Mouse (Mus musculus): Measurements from ENCODE around the gene Dguok. TPM values are rescaled to one million over a fixed set of nuclear protein-coding genes. Genes with fewer than 3 reads are reported as not detected.
A peak's percentile ranks its signal among the peaks of the same experiment; 100 is the strongest.

Dguok gene
- total RNA-seq, 2 experiments from 2014 or later: 24.5 to 25.7 TPM

DNA sequence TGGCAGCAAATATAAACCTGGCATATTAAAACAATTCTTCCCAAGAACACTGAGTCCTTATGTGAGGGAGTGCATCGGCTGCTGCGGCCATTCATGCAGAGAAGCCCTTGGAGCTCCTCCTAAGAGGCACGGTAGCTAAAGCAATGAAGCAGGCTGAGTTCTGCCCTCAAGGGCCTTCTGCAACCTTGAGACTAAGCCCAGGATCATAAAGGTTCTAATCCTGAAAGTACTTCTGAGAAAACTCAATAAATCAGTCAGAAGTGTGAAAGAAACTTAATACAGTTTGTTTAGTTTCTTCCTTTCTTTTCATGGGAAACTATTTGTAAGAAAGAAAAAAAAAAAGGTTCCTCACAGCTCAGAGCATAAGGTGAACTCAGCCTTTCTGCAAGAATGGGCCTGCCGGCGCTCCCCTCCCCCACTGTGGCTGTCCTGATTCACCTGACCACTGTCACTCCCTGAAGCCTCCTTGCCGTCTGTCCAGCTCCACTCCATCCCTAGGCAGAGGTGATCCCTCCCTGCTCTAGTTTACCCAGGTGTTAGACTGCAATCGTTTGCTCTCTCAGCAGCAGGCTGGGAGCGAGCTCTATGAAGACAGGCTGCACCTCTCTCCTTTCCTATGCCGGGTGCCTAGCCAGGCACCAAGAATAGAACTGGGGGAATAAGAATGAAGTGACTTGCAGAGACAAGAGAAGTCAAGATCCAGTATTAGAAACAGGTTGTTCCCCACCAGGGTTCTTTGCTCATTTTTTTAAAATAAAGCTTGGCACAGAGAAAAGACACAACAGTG, 5.1 kb downstream of the Dguok start:
- no peak for DNase-seq (ENCODE audit: low spot score in 2 of 2)

DNA sequence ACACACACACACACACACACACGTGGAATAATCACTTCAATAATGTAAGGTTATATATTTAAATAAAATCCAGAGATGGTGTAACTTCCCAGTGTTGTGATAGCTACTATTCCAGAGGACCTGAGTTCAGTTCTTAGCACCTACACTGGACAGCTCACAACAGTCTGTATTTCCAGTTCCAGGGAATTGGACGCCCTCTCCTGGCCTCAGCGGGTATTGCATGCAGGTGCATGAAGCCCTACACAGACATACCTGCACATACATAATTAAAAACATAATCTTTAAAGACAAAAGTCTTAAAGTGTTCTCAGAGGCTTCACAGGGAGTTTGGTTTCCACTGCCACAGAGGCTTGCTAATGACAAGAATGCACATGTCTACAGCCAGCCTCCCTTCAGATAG, 6.3 kb downstream of the Dguok start:
- no peak for DNase-seq (ENCODE audit: low spot score in 2 of 2)

DNA sequence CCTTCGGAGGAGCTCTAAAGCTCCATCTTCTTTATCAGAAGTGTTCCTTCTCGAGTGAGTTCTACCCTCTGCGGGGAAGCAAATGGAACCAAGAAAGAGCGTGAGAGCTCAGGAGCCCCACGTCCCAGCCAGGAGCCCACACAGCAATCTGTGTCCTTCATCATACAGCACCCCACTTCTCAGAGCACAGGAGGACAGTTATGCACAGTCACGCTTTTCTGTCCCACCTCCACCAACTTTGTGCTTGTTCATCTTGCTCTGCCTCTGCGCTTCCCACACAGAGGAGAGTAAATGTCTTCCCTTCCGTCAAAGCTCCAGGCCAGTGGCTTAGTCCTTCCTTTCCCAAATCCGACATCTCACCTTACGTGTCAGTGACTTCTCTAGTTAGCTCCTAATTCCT, 7.7 kb downstream of the Dguok start:
- DNase-seq (ENCODE audit: low spot score in 2 of 2): peak; percentile 52 to 64

DNA sequence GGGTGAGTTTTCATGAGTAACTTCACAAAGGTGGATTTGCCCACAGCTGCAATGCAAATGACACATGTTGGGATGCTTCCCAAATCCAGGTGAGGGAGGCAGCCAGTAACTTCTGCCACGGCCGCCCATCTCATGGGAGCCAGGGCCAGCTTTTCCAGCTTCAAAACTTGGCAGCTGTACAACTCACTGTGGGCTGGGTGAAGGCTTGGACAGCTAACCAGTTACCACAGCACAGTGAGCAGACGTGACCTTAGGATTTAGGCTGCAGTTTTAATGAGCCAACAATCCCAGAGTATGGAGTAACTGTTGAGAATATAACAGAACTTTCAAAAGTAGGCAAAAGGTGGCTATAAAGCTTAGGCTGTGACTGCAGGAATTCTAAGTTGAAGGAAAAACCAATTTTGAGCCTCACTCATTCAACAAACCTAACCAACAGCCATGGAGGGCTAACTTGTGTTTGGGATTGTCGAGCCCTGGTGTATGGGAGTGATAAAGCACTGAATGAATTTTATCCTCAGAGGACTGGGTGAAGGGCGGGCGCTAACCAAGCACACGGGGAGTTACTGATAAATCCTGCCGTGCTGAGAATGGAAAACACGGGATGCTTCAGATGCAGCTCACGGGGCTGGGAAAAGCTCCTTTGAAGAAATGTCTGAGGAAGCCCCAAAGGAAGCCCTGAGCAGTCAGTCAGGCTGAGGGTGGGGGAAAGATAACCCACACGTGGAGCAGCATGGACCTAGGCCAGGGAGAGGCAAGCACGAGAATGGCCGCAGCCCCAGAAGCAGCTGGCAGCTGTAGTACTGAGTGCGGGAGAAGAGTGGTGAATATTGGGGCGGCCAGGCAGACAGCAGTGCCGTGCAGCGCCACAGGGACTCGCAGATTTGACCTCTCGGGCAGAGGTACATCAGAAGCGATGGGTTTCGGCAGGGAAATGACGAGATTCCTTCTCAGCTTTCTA, 9.7 kb downstream of the Dguok start:
- DNase-seq (ENCODE audit: low spot score in 2 of 2): no peak

DNA sequence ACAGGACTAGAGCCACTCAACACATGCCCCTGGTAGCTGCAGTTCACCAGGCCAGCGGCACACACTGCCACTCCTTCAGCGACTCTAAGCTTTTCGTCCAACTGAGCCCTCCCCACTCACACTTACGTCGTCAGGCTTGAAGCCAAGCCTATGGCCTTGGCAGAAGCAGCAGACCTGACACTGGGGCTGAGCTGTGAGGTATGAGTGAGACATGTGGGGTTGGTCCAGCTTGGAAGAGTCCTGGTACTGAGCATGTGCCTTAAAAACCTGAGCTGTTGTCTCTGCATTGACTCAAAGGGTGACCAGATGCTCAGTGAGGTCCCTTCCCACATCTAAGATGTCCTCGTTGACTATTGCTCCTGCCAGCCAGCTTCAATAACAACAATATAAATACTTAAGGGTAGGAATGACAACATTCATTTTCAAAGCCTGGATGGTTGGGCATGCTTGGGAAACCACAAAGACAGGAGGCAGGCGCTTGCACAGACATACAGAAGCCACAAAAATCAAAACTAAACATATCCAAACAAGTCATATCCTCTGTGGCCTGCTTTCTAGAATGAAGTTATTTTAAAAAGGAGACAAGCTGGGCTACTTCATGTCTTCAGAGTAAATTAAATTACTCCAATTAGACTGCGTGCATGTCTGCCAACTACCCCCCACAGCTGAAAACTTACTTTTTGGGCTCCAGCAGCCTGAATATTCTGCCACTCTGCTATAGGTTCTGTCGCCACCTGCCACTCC, 10.6 kb downstream of the Dguok start:
- no peak for DNase-seq (ENCODE audit: low spot score in 2 of 2)

DNA sequence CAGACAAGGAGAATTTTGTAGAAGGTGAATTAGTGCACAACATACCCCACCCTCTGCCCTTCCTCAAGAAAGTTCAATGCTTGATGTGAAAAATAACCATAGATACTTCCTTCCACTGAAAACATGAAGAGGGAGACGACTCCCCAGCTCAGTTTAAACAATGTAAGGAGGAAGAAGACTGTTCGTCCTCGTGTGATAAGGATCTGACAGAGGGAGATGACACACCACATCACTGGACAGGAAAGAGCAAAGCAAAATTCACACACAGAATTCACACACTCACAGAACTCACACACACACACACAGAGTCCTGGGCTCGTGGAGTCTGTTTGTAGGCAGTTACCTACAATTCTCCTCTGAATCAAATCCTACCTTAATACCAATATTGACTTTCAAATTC, 16.1 kb downstream of the Dguok start:
- no peak for DNase-seq (ENCODE audit: low spot score in 2 of 2)

DNA sequence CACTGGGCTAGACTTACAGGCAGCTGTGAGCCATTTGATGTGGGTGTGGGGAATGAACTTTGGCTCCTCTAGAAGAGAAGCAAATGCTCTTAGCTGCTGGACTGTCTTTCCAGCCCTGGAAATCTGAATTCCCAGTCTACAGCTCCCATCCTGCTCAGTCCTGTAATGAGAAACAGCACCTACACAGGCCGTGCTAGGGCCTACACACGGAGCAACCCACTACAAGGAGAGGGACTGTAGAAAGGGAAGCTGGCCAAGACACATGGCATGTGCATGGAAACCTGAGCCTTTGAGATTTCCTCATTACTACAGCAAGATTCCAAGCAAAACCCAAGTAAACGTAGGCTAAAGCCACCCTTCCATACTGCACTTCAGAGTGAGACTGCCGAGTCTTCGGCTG, 18.6 kb downstream of the Dguok start:
- DNase-seq (ENCODE audit: low spot score in 2 of 2): no peak

DNA sequence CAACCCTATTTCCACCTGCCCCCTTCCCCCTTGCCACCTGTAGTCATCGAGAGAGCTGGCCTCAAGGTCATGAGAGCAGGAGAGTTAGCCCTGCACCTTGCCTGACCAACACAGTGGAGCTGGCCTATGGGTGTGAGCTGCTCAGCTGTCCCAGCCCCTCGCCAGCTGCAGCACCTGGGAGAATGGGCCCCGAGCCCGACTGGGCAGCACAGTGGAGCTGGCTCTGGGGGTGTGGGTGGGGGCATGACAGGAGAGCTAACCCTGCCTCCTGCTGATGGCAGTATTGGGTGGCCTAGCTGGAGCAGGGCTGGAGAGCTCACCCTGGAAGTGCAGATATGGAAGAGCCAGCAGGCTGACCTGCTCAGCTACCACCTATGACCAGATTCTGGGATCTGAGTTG, 19.5 kb downstream of the Dguok start:
- no peak for DNase-seq (ENCODE audit: low spot score in 2 of 2)

DNA sequence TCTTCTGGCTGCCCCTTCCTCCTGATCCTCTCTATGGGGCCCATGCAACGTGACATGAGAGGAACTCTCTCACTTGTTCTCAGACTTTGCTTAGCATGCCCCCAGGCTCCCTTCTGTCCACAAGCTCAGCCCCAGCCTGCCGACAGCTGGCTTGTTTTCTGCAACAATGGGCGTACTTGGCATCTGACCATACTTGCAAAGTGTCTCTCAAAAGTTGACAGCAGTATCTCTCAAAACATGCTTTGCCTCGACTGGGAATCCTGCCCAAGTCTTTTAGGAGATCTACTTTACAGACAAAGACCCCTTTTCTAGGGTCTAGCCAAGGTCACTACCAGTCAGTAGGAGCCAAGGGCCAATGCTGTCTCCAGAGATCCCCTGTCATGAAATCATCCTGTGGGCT, 20.9 kb downstream of the Dguok start:
- DNase-seq (ENCODE audit: low spot score in 2 of 2): no peak

DNA sequence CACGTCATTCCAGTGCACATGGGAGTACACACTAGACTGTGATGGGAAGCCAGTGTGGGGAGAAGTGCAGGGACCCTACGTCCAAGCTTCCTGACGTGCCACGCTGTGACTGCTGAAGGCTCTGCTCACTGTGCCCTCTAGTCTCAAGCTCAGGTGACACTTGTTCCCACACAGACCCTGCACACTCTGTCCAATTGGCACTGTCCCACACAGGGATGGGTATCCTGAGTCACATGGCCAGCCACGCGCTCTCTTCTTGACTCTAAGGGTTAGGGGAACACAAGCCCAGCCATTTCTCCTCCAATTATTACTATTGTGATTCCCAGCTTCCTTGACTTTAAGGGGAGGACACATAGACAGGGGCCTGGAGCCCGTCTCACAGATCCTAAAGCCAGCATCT, 23.0 kb downstream of the Dguok start:
- no peak for DNase-seq (ENCODE audit: low spot score in 2 of 2)

DNA sequence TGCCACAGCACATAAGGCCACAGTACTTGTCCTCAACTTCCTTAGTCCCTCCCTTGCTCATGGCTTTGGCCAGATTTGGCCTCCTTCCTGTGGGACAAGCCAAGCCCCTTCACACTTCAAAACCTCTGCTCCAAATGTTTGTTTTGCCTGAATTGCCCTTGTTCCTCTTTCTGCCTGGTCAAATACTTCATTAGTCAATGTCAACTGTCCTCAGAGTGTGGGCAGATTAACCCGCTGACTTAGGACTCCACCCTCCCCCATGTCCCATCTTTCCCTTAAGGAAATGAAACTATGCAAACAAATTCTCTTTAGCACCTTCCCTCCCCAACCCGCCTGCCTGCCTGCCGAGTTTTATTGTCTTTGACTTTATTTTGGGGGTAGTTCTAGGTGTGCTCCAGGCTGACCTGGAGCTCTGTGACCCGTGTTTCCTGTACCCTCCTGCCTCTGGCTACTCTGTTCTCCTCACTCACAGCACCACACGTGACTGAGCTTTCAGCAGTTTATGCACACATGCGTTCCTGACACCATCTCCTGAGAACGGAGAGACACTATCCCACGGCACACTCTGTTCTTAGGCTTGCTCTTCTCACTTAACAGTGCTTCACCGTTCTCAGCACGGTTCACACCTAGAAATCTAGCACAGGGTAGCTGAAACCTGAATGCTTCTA, 24.2 kb downstream of the Dguok start:
- no peak for DNase-seq (ENCODE audit: low spot score in 2 of 2)

DNA sequence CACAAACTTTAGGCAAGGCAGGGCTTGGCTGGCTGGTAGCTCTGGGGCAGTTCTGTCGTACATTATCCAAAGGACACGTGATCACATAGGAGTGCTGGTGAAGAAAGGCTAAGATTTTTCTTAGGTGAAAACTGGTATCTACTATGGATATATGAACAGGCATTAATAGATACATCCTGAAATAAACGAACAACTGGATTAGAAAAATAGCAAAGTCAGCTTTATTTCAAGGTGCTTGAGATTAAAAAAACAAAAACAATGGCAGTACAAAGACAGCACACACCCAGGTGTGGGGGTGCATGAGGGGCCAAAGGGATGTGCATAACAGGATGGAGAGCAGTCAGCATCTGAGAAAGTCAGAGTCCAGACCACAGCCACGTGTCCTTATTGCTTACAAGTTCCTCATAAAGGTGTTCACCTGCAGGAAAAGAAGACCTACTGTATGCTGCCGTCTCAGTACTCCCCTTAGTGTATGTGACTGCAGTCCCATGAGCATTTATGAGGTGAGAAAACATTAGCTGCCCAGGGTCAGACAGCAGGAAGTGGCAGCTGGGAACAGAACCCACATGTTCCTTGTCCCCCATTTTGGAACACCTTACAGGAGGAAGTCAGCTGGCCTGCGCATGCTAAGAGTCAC, 26.6 kb downstream of the Dguok start:
- DNase-seq (ENCODE audit: low spot score in 2 of 2): no peak

DNA sequence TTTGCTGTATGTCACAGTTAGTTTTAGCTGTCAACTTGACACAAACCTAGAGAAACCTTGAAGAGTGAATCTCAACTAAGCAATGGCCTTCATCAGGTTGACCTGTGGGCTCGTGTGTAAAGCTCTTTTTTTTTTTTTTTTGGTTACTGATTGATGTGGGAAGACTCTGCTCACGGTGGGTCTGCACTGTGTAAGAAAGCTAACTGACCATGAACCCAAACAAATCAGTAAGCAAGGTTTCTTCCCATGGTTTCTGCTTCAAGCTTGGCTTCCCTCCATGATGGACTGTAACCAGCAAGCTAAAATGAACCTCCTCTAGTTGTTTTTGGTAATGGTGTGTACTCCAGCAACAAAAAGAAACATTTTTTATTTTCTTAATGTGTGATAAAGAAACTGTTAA, 27.6 kb downstream of the Dguok start:
- DNase-seq (ENCODE audit: low spot score in 2 of 2): no peak

DNA sequence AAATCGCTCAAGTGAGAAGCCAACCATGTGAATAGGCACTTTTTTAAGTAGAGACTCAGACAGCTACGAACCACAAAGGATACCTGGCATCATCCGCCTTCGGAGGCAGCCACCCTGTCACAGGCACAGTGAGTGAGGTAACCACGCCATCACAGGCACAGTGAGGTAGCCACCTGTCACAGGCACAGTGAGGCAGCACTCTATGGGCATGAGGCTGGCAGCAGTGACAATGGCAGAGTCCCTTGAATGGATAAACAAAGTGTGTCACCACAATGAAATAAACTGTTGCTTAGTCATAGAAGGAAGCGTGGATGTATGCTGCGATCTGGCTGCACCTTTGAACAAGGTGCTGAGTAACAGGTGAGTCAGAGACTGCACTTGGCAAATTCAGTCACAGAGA, 28.1 kb downstream of the Dguok start:
- no peak for DNase-seq (ENCODE audit: low spot score in 2 of 2)

DNA sequence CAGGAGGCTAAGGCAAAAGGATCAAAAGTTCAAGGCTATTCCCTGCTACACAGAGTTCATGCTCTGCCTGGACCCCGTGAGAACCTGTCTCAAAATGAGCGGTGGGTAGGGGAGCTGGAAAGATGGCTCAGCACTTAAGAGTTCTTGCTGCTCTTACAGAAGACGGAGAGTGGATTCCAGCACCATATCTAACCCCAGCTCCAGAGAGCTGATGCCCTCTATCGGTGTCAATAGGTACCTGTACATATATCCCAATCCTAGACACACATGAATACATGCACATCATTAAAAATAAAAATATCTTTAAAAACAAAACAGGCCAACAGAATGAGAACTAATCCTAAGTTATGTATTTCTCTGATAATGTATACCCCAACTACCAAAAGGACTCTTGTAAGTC, 28.6 kb downstream of the Dguok start:
- DNase-seq (ENCODE audit: low spot score in 2 of 2): no peak

DNA sequence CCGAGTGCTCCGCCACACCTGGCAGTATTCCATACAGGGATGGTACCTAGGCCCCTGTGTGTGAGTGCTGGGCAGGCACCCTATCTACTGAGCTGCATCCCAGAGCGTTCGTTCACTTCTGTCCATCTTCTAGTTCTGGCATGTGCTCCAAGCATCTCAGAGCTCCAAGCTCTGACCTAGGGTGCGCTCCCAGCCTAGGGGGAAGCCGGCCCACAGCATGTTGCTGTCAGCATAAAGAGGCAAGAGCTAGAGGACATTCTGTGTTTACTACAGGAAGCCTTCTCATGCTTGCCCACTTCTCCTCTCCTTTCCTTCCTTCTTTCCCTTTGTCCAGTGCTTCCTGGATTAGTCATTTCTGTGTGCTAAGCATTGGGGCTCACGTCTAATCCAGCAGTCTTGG, 31.3 kb downstream of the Dguok start:
- no peak for DNase-seq (ENCODE audit: low spot score in 2 of 2)

DNA sequence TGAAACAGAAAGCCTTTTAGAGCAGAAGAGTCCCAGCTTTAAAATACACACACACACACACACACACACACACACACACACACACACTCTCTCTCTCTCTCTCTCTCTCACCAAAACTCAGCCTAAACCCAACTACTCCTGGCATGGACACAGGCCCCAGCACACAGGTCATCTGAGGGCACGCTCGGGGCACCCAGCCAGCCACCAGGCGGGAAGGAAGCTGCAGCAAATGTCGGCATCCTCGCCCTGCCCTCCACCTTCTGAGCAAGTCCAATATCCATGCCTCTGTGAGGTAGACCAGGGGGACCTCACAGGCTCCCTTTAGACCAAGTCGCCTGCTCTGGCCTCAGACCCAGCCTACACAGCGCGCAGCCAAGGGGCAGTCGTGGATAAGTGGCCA, 33.5 kb downstream of the Dguok start:
- no peak for DNase-seq (ENCODE audit: low spot score in 2 of 2)

DNA sequence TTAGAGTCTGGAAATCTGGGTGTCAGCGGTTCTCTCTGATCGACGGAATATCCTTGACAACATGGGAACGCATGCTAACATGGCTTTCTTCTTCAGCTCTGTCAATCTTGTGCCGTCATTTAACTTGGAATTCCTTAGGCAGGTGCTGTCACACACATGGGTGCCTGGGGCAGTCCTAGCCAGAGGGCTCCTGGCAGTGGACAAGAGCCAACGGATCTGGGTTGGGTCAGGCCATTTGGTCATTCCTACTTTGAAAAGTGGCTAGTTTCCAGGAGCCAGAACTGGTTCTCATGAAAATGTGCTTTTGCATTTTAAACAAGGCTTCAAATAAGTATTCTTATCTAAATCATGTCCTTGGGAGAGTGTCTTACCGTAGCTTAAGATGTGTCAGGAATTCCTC, 35.0 kb downstream of the Dguok start:
- DNase-seq (ENCODE audit: low spot score in 2 of 2): no peak

DNA sequence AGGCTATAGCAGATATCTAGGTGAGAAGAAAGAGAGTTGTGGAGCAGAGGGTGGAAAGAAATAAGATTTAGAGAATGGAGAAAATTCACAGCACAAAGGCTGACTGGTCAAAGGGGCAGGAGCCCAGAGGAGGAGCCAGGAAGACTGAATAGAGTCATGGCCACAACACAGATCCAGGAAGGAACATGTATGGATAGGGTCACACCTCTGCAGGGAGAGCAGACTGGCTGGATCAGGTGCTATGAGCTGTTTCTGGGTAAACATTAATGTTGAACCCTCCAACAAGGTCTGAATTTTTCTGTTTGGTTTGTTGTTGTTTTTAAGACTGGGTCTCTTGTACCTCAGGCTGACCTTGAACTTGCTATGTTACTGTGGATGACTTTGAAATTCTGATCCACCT, 42.8 kb downstream of the Dguok start:
- no peak for DNase-seq (ENCODE audit: low spot score in 2 of 2)

DNA sequence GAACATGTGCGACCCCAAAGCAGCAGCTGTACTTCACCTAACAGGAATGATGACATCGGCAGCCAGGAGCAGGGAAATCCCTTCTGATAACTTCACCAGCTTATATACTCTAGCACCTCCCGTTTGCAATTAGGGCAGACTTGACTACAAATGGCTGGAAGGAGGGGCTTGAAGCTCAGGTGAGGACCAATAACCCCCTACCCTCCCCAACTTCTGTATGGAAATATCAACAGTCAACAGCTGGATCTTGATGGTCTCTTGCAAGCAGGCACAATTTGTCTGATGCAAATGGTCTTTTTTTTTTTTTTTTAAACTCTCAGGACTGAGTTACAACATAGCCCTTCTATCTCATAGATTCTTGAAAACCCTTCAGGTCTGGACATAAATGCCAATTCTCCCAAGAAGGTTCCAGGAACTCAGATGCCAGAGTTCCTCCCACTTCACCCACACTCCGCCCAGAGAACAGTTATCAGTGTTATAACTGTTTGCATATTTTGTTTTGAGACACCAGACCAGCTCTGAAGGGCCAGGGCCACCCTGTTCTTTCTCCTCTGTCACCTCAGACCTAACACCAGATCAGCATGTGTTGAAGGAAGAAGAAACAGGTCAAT, 47.6 kb downstream of the Dguok start, which contains the start of gene Tet3:
Tet3 (minus strand) TSS at position 51 of the 611 bp plus-strand sequence.
- DNase-seq (ENCODE audit: low spot score in 2 of 2): no peak

Data from left cerebral cortex, adult 18-20 months (tissue).